Mouse (Mus musculus): Measurements from ENCODE around the gene Kcnc2. TPM values are rescaled to one million over a fixed set of nuclear protein-coding genes. Genes with fewer than 3 reads are reported as not detected.
A peak's percentile ranks its signal among the peaks of the same experiment; 100 is the strongest.
"Not testable (repeated sequence)": the region's sequence is repeated elsewhere in the genome, so short reads cannot be mapped to it uniquely, and the experiment has no call there.

The Kcnc2 gene
- 10 to 100 TPM; 39.9 to 41.4 TPM for total RNA-seq (2021)
- long read RNA-seq, partial matches to known transcripts: 3 of 8 reads
- long read RNA-seq, other reads (novel, unspliced or antisense): 5 of 8 reads

DNA sequence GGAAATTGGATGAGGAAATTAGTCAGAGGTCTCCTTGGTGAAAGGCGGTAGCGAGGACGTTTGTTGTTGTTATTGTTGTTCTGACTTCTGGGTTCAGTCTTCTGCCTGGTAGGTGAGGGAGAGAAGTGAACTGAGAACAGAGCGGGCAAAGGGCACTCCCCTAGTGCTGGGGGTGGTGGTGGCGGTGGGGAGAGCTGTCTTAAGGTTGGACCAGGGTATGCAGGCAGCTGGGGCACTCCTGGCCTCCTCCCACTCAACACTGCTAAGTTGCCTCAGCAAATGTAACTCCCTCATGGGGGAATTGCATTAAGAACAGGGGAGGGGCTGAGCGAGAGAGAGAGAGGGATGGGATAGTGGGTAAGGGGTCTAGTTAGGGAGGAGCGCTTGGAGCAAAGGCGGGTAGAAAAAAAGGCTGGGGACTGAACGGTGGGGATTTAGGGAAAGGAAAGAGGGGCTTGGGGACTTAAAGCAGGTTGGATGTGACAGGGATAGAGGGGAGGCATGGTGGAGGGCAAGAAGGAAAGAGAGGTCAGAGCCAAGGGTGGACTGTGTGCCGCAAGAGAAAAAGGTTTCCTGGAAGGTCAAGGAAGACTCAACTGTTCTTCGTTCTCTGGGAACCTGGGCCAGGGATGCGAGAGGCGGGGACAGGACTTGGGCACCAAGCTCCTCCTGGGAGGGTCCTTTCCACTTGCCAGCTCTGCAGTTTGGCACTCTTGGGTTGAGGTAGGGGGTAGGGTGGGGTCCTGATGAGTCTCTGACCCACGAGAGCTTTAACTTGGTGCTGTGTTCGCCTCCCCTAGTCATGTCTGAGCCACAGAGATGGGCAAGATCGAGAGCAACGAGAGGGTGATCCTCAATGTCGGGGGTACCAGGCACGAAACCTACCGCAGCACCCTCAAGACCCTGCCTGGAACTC lies at the start of gene Kcnc2:
Gene Kcnc2, plus strand, starts transcription at position 235 of the 916 bp plus-strand sequence.
- peak; percentile 10 to 20 for DNase-seq (ENCODE audit: low spot score in 2 of 2)

DNA sequence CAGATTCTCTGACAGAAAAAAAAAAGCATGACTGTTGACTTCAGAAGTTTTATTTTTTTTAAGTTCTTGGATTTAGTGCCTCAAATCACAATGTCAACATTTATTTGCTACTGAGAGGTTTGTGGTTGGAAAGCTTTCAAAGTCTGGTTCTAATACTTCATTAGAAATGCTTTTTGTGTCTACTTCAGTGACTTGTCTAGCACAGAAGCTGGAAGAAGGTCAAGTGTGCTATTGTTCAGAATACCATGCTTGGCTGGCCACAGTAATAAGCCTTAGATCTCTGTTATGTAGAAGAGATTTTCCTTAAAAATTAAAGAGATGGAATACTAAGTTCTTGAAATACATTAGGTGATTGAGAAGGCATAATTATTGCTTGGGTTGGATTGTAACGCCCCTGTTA lies 43.8 kb upstream of the Kcnc2 start:
- DNase-seq (ENCODE audit: low spot score in 2 of 2): no peak

GRCm38 (mm10) chr10:112229091-112229843 lies 41.7 kb upstream of the Kcnc2 start:
- not testable (repeated sequence) for DNase-seq (ENCODE audit: low spot score in 2 of 2)

- not testable (repeated sequence) for DNase-seq (ENCODE audit: low spot score in 2 of 2)
Observed at GRCm38 (mm10) chr10:112232733-112233132, 38.2 kb upstream of the Kcnc2 start.

GRCm38 (mm10) chr10:112235396-112235940 lies 35.5 kb upstream of the Kcnc2 start:
- DNase-seq (ENCODE audit: low spot score in 2 of 2): not testable (repeated sequence)

GRCm38 (mm10) chr10:112248273-112248672 lies 22.6 kb upstream of the Kcnc2 start:
- DNase-seq (ENCODE audit: low spot score in 2 of 2): no peak

DNA sequence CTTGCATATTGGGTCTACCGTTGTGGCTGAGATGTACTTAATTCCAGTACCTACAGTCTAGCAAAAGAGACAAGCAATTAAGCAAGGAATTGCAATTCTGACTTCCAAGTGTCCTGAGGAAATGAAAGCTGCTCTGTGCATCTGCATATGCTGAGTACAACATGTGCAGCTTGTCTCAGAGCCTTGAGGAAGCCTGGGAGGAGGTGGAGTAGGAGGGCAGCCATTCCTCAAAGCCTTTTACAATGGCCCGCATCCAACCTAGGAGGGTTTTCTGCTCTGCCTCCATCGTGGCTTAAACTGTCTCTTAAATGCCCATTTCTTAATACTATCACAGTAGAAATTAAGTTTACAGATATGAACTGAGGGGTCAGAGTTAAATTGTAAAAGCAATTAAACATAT lies 7.5 kb upstream of the Kcnc2 start:
- DNase-seq (ENCODE audit: low spot score in 2 of 2): no peak

DNA sequence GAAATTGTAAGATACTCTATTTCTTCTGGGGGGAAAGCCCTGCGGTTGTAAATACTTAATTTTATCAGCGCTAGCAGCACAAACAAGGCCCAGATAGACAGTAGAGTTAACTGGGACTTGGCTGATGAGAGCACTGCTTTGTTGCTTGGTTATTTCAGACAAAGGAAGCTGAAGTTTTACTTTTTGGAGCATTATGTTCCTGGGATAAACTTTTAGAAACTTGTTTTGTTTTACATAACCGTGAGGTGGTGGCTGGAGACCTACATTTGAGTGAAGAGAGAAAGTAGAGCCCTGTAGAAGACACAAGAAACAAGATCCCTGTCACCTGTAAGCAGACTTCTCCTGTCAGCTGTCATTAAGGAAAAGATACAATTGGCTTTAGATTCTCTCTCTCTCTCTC lies 1.4 kb upstream of the Kcnc2 start:
- DNase-seq (ENCODE audit: low spot score in 2 of 2): no peak

DNA sequence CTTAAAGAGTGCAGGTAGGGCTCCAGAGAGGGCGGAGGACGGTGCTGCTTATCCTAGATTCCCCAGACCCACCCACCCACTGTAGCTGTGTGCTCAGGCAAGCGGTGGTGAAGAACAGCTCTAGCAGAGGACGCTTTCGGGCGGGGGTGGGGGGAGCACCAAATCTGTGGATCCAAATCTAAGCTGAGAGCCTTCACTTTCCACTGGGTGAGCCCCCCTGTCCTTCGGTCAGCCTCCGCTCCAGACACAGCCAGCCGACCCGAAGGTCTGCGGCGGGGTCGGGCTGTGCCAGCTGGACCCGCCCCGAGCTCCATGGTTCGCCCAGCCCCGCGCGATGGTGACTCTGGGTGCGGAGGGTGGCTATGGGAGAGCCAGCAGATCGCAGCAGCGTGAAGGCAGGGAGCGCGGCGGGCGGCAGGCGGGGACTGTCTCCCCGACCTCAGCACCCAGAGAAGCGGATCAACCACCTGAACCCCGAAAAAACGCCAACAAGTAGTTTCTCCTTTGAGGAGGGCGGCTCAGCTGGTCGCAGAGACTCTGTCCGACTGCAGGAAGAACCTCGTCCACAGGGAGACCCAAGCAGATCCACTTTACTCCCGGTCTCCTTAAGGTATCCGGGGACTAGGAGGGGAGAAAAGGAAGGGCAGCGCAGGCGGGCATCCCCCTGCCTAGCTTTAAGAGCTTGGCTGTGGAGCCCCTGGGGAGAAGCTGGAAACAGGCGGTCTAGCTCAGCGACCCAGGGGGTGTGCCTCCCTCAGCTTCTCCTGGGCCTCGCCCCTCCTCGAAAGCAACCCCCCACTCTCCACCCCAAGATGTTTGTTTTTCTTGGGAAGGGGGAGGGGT lies 761 bp upstream of the Kcnc2 start:
- DNase-seq (ENCODE audit: low spot score in 2 of 2): peak; percentile 27 to 52

GRCm38 (mm10) chr10:112271803-112272165 lies 863 bp downstream of the Kcnc2 start:
- DNase-seq (ENCODE audit: low spot score in 2 of 2): peak; percentile 21 to 40

- DNase-seq (ENCODE audit: low spot score in 2 of 2): peak in 1 of 2 experiments; percentile 4
Observed at GRCm38 (mm10) chr10:112272171-112272570, 1.2 kb downstream of the Kcnc2 start.

DNA sequence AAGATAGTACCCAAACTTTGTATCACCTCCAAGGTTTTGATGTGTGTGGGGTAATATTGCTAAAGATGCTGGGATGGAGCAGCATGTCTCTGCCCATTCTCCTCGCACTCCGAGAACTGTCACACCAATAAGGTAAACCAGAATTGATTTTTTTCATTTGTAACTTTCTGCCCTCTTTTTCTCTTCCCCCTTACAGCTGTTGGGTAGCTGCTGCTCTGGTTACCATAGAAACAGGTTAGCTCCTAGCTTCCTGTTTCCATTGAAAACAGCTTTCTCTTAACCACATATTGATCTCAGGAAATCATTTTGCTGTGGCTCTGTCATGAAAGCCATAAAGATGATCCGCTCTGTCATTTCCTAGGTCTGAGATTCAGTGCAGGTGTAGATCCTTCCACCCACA lies 7.1 kb downstream of the Kcnc2 start:
- no peak for DNase-seq (ENCODE audit: low spot score in 2 of 2)

- DNase-seq (ENCODE audit: low spot score in 2 of 2): peak; percentile 14 to 29
Observed at GRCm38 (mm10) chr10:112315136-112315535, 44.2 kb downstream of the Kcnc2 start.

DNA sequence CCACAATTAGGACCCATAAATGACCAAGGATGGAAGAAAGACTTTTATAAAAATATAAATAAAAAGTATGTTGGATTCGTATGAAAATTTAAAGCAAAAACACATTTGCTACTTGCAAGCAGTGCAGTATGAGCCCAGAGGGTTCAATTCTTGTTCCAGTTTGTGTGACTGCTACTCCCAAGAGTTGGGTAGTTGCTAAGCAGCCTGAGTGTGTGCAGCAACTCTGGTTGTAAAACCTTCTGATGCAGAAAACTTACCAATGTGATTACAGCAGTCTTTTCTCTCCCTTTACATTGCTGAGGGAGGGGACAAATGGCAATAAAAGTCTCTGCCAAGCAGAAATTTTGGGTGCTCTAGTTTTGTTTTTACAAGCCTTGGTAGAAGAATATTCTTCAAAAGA lies 46.9 kb downstream of the Kcnc2 start:
- DNase-seq (ENCODE audit: low spot score in 2 of 2): no peak

DNA sequence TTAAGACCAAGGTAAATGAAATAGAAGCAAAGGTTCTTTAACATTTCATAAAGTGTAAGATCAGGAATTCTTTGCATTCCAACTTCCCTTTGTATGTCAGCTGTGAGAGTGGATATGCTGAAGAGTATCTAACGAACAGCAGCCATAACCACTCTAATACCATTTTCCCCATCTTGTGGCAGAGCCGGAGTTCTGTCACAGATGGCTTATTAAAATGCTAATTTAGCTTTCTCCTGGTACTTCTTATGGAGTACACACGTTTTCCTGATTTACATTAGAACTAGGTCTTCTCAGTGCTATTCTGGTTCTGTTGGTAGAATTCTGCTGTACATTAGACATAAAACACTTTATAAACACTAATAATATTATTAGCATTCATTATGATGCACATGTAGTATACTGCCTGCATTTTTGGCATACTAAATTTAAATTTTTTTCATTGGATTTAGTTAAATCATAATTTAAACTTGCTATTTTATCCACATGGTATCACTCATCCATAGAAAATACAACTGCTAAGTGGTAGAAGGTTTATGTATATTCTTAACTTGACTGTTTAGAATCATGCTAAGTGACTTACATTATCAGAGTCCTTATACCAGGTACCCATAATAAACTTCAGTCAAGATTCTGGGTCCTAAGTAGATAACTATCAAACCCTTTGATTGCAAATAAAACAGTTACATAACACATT lies 86.9 kb downstream of the Kcnc2 start:
- no peak for DNase-seq (ENCODE audit: low spot score in 2 of 2)

GRCm38 (mm10) chr10:112358363-112358704 lies 87.4 kb downstream of the Kcnc2 start:
- no peak for DNase-seq (ENCODE audit: low spot score in 2 of 2)

GRCm38 (mm10) chr10:112360704-112361103 lies 89.8 kb downstream of the Kcnc2 start:
- DNase-seq (ENCODE audit: low spot score in 2 of 2): peak in 1 of 2 experiments; percentile 10

DNA sequence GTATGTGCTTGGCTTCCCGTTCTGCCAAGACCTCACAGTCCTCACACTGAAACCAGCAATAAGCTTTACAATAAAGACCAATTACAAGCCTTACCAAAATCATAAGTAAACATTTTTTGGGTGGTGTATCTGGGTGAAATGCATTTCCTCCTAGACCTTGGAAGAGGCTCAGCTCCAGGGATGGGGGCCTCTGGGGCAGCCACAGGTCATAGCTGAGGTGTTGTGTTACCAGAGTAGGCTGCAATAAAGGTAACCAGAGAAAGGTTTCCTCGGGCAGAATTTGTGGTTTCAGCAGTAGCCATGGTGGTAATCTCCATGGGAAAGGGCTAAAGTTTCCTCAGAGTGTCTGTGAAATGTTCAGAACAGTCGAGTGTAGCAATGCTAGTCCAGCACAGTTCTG lies 97.4 kb downstream of the Kcnc2 start:
- no peak for DNase-seq (ENCODE audit: low spot score in 2 of 2)

GRCm38 (mm10) chr10:112377163-112377562 lies 106.2 kb downstream of the Kcnc2 start:
- DNase-seq (ENCODE audit: low spot score in 2 of 2): no peak

GRCm38 (mm10) chr10:112378465-112378864 lies 107.5 kb downstream of the Kcnc2 start:
- DNase-seq (ENCODE audit: low spot score in 2 of 2): no peak
